Mouse (Mus musculus): Measurements from ENCODE around the gene Foxn3.

Gene Foxn3

GRCm38 (mm10) chr12:99244673-99245072 is 318.7 kb downstream of the Foxn3 start:
- DNase-seq, result no peak

DNA sequence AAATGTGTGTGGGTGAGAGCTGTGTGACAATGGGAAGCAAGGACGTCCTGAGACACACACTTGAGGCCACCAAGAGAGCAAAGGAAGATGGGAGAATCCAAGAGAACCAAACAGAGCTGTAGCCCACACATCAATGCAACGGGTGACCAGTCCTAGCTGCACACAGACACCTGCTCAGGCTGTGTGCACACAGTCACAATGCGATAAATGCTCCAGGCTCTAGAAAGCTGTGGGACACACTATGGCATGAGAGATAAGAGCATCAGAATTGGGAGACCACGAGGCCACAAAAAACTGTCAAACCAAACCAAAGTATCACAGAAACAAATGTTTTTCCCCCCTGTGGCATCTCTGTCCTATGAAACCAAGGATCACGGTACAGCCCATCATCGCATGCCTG is 319.1 kb downstream of the Foxn3 start:
- DNase-seq, result no peak

GRCm38 (mm10) chr12:99243316-99243715 is 320.1 kb downstream of the Foxn3 start:
- DNase-seq, result no peak

DNA sequence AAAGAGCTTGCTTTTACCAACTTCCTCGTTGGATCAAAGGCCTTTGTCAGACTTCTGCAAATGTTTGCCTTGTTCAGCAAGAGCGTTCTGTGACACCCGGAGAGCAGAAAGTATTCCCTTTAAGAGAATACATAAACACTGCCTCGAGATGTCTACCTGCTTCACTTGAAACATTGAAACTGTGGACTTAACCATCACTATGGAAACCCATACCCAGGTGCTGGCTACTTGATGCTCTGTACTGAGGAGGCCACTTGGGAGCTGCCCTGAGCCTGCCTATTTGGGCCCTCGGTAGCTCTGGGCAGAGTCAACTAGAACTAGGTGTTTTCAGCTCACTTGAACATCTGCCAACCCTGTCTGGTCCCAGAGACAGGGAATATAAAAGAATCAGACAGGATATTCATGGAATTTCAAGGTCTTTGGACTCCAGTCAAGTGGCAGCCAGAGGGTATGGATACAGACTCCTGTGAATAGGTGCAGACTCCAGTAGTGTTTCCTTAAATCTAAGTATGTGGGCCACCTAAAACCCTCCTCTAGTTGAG is 323.1 kb downstream of the Foxn3 start:
- peak in 1 of 2 experiments; percentile 47 for DNase-seq

DNA sequence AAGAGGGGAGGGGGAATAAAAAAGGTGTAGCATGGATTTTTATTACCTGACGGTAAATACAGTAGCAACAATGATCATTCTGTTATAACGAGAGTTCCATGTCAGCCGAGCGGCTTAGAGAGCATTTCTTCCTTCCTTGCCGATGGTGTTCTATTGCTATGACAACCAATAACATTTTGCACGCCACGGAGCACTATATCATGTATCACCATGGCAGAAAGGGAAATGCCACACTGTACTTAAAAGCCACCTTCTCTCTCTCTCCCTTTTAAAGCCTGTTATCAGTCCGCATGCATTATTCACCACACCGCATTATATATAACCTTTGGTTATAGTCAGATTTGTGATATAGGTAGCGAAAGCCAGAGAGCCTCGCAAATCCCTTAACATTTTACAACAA is 323.6 kb downstream of the Foxn3 start:
- no peak for DNase-seq

GRCm38 (mm10) chr12:99237497-99237896 is 325.9 kb downstream of the Foxn3 start:
- DNase-seq, result no peak

- DNase-seq, result no peak
Measured at GRCm38 (mm10) chr12:99234346-99234745, 329.0 kb downstream of the Foxn3 start.

- DNase-seq, result no peak
Measured at GRCm38 (mm10) chr12:99233386-99233785, 330.0 kb downstream of the Foxn3 start.

DNA sequence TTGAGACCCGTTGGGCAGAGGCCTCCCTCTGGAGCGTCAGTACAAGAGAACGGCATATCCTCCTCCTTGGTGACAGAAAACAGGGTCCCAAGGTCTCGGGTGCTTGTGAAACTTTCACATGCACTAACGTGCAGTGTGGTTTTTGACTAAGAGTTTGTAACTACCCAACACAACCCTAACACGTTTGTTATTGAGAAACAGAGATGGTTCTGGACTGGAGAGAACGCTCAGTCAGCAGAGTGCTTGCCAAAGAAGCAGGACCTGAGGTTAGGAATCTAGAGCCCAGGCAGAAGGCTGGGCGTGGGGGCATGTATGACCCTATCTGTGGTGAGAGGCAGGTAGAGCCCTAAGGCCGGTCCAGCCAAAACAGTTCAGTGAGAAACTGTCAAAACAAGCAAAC is 330.9 kb downstream of the Foxn3 start:
- no peak for DNase-seq

DNA sequence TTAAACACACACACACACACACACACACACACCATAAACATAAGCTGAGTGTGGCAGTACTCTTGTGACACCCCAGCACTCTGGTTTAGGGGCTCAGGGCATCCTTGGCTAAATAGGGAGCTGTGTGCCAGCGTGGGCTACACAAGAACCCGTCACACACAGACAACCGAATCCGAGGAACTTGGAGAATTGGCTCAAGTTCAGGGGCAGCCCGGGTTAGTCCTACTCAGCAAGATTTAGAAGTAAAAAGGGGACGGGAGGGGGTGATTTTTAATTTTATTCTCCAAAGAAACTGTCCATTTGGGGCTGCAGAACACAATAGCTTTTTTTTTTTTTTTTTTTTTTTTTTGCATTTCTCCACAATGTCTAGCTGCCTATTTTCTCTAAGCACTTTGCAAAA is 332.1 kb downstream of the Foxn3 start:
- DNase-seq, result no peak

GRCm38 (mm10) chr12:99230783-99231048 is 332.7 kb downstream of the Foxn3 start:
- no peak for DNase-seq

DNA sequence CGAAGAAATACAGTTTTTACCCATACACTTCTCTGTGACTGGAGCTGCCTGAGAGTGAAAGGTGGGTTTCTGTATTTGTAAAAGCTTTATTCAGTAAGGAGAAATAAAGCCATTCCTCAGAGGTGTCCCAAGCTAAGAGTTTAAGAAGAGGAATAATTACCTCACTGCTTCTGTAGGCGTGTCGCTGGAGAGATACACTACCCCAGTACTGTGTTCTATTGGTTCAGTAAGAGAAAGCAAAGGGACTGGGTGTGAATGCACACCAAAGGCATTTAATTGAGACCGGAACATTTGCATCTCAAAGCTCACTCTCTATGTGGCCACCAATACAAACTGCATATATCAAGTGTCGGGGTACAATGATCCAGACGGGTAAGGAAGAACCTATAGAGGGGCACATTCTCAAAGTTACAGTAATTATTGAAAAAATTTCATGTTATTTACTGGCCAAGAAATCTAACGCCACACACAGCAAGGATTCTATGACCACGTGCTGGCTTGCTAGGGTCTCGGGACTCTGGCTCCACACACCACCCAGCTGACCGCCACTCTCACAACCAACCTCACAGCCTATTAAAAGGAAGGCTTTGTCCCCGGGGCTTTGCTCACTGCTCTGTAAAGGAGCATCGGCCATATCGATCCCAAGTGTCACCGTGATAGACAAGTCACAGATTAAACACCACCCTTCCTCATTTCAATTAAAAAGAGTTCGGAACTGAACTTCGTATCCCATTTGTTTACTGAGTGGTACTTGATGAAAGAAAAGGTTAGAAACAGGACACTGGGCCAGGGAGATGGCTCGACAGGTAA is 333.2 kb downstream of the Foxn3 start:
- no peak for DNase-seq

DNA sequence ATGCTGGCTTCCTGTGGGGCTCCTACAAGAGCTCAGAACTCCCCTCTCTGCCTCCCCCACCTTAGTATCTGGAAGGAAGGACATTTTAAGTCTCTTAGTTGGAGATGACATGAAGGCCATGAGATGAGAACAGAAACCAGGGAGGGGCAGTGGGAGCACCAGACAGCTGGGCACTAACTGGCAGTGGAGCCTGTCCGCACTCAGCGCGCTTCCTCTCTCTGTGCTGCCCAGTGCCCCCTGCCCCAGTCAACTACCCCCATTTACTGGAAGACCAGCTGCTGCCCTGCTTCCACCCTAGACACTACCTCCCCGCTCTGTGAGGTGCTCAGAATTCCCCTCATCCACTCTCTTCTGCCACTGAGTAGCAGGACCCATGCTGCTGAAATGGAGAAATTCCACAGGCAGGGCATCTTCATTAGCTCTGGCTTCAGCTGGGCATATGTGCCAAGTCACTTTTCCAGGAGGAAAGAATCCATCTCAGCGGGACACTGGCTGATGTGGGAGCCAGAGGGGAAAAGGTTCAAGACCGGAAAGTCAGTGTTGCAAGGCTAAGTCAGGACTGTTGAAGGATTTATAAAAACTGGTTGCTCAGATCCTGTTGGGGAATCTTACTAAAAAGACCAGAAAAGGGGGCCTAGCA is 335.9 kb downstream of the Foxn3 start:
- no peak for DNase-seq

- peak; percentile 43 to 60 for DNase-seq
Measured at GRCm38 (mm10) chr12:99224863-99225603, 338.3 kb downstream of the Foxn3 start.

GRCm38 (mm10) chr12:99221087-99221846 is 342.1 kb downstream of the Foxn3 start:
- no peak for DNase-seq

GRCm38 (mm10) chr12:99220333-99220732 is 343.0 kb downstream of the Foxn3 start:
- DNase-seq, result peak in 1 of 2 experiments; percentile 64

DNA sequence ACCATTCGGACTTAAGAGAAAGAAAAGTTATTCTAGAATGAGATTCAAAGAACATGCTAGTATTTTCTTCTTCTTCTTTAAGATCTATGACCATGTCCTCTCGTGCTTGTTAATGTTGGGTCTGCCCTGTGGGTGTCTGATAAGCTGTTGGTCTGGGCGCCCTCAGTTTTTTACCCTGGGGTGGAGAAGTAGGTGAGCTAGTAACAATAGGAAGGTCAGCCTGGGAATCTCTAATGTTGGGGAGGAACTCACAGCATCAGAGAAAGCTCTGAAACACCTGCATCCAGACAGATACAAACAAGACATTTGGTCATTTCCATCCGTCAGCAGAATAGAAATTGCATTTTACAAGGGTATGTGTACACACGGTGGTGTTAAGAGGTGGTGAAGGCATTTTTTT is 343.6 kb downstream of the Foxn3 start:
- no peak for DNase-seq

DNA sequence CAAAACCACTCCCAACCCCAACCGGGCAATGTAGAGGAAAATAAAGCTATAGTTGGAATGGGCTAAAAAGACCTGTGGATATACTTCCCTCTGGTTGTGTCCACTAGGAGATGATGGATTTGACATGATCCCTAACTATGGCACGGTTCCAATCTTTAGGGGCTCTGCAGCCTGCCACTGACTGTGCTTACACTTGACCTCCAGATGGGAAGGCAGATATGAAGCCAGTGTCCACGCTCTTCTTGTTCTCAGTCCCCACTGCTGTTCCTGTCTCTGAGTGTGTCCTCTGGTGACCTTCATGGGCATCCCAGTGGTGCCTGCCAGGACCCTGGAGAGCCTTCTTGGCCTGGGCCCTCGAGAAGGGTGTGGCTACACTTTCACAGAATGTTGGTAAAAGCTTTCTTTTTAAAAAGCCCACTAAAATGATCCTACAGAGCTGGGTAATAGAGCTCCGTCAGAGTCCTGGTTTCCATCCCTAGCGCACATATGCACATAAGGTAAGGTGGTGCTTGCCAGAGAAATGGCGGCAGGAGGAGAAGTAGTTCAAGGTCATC is 346.2 kb downstream of the Foxn3 start:
- DNase-seq, result no peak

DNA sequence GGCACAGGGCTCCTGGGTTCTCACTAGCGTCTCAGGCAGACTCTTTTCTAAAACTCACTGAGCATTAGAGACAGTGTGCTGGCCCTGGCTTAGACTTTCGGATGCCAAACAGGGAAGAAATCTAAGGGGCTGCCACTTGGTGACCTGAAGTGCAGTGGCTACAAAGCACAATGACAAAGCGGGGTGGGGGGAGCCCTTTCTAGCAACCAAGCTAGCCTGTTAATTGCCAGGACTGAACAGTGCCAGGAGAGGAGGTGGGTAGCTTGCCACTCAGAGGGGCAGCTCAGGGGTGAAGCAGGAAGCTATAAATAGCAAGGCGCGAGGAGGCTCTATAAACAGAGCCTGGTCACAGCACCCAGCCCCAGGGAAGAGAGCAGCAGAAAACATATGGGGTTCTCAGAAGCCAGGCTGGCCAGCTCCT is 347.0 kb downstream of the Foxn3 start:
- no peak for DNase-seq

- peak in 1 of 2 experiments; percentile 36 for DNase-seq
Measured at GRCm38 (mm10) chr12:99215521-99216255, 347.7 kb downstream of the Foxn3 start.

GRCm38 (mm10) chr12:99214098-99214497 is 349.3 kb downstream of the Foxn3 start:
- DNase-seq, result no peak

GRCm38 (mm10) chr12:99213218-99213617 is 350.2 kb downstream of the Foxn3 start:
- DNase-seq, result no peak

Data from lung, postnatal 4 days (tissue).